Mouse (Mus musculus): ENCODE measurements around the gene Ubald2. TPM values are rescaled to one million over a fixed set of nuclear protein-coding genes. Genes with fewer than 3 reads are reported as not detected.
A peak's percentile ranks its signal among the peaks of the same experiment; 100 is the strongest.

Ubald2 gene
- total and polyA plus RNA-seq, 2 experiments, result 16.6 to 45.7 TPM

DNA sequence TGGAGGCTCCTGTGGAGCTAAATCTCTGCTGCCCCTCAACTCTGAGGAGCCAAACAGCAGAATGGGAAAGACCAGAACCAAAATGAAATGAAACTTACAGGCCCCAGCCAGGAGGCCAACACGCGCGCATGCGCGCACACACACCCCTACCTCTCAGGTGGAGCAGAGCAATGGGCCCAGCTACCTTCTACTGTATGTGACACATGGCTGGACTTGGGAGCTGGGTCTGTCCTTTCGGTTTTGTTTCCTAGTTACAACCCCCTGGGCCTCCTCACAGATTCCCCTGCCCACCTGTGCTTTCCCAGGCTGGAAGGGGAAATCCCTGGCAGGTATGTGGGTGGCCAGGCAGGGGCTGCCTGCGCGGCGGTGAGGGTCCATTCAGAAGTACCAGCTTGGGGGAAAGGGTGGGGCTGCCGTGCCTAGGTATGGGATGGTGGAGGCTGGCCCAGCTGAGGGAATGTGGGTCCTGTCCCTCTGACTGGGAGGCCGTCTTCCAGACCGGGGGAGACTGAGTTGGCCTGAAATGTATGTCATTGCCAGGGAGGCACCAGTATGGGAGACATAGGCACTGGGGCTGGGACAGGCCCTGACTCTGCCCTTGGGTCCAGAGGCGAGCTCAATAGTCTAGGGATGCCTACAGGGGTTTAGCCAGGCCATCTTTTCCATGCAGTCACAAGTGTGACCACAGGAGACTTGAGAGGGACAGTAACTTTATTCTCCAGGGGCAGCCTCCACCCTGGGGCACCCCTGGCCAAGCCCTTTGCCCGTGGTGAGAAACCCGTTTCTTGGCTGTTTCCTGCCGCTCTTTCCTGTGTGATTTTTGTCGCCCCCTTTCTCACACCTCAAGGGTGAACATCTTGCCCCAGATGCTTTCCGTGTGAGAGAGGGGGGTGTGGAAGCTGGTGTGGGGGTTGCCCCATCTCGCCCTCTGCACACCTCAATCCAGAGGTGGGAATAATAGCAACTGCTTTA is 5.7 kb downstream of the Ubald2 start:
- Histone ChIP-seq H3K4me3 (ENCODE audit: insufficient read depth, low read depth, low read length) (no peak overlapping the region), H3K79me2 (ENCODE audit: control insufficient read depth, insufficient read depth, low read length) (no peaks in the 10 kb centered on the region), H3K4me1 (ENCODE audit: control insufficient read depth, insufficient read depth, low read length) (peaks cover 6% of the 10 kb centered on the region; the same call in 1 of the 2 replicates), H3K36me3 (ENCODE audit: control insufficient read depth, insufficient read depth, low read length) (peaks cover 3% of the 10 kb centered on the region; the same call in 1 of the 2 replicates), H3K27ac (replicated peaks; ENCODE audit: insufficient read depth, low read depth, low read length) (no peak overlapping the region), H3K27me3 (ENCODE audit: control insufficient read depth, insufficient read depth, low read length) (no peaks in the 10 kb centered on the region), H3K9ac (ENCODE audit: low read depth, low read length) (no peak overlapping the region)
- WGBS, result 87% methylated on average over 19 of the region's 19 CpGs
- no peak for TF ChIP-seq CTCF (IDR thresholded peaks at IDR 0.05; ENCODE audit: low read depth, low read length)
- TF ChIP-seq POLR2A (IDR thresholded peaks at IDR 0.05; ENCODE audit: extremely low read depth, insufficient read depth, low read length), result no peak
- DNase-seq (ENCODE audit: extremely low read depth, low read depth, low spot score), result no peak

DNA sequence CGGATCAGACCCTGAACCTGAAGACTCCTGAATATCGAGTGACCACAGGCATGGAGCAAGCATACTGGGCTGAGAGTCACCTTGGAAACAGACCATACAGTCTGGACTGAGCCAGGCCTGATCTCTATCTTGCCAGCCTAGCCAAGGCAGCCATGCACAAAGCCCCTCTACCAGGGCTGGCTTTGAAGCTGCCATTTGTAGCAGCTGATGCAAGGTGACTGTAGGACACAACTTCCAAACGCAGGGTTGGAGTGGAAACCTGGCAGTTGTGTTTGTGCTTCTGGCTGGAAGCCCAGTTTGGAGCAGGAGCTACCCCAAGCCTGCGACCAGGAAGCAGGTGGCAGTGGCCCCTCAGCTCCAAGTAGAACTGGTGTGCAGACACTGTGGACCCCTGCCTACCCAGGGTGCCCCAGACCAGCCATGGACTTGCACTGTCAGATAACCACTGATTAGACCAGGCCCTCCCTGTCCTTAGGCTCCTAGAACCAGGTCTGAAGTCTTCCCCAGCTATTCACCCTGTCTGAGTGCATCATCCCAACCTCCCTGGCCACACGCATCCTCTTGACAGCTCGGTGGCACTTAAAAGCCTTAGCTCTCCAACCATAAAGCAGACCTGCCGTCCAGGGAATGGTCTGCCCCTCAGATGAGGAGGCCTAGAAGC is 6.6 kb downstream of the Ubald2 start:
- Histone ChIP-seq H3K9ac (ENCODE audit: low read depth, low read length) (no peak overlapping the region), H3K27ac (replicated peaks; ENCODE audit: insufficient read depth, low read depth, low read length) (no peak overlapping the region), H3K4me3 (ENCODE audit: insufficient read depth, low read depth, low read length) (no peak overlapping the region), H3K27me3 (ENCODE audit: control insufficient read depth, insufficient read depth, low read length) (no peaks in the 10 kb centered on the region), H3K4me1 (ENCODE audit: control insufficient read depth, insufficient read depth, low read length) (no peaks in the 10 kb centered on the region; the same call in 1 of the 2 replicates), H3K36me3 (ENCODE audit: control insufficient read depth, insufficient read depth, low read length) (peaks cover 3% of the 10 kb centered on the region; the same call in 1 of the 2 replicates), H3K79me2 (ENCODE audit: control insufficient read depth, insufficient read depth, low read length) (no peaks in the 10 kb centered on the region)
- peak; percentile 27 for DNase-seq (ENCODE audit: extremely low read depth, low read depth, low spot score)
- 55% methylated on average over 7 of the region's 7 CpGs for WGBS
- TF ChIP-seq POLR2A (IDR thresholded peaks at IDR 0.05; ENCODE audit: extremely low read depth, insufficient read depth, low read length) (no peak), CTCF (IDR thresholded peaks at IDR 0.05; ENCODE audit: low read depth, low read length) (no peak)

- Histone ChIP-seq H3K27me3 (ENCODE audit: control insufficient read depth, insufficient read depth, low read length) (no peaks in the 10 kb centered on the region), H3K9ac (ENCODE audit: low read depth, low read length) (no peak overlapping the region), H3K79me2 (ENCODE audit: control insufficient read depth, insufficient read depth, low read length) (no peaks in the 10 kb centered on the region), H3K4me3 (ENCODE audit: insufficient read depth, low read depth, low read length) (no peak overlapping the region), H3K36me3 (ENCODE audit: control insufficient read depth, insufficient read depth, low read length) (0 out of 2 replicates have a peak, but pooled peaks cover 1% of the 10 kb centered on the region), H3K4me1 (ENCODE audit: control insufficient read depth, insufficient read depth, low read length) (peaks cover 3% of the 10 kb centered on the region; the same call in 1 of the 2 replicates), H3K27ac (replicated peaks; ENCODE audit: insufficient read depth, low read depth, low read length) (no peak overlapping the region)
- DNase-seq (ENCODE audit: extremely low read depth, low read depth, low spot score), result no peak
- TF ChIP-seq CTCF (IDR thresholded peaks at IDR 0.05; ENCODE audit: low read depth, low read length) (no peak), POLR2A (IDR thresholded peaks at IDR 0.05; ENCODE audit: extremely low read depth, insufficient read depth, low read length) (no peak)
- WGBS, result 78% methylated on average over 15 of the region's 15 CpGs
Observed at GRCm38 (mm10) chr11:116442129-116442866, 8.4 kb downstream of the Ubald2 start.

- Histone ChIP-seq H3K27ac (replicated peaks; ENCODE audit: insufficient read depth, low read depth, low read length) (no peak overlapping the region), H3K4me1 (ENCODE audit: control insufficient read depth, insufficient read depth, low read length) (peaks cover 3% of the 10 kb centered on the region; the same call in 1 of the 2 replicates), H3K4me3 (ENCODE audit: insufficient read depth, low read depth, low read length) (no peak overlapping the region), H3K9ac (ENCODE audit: low read depth, low read length) (no peak overlapping the region), H3K36me3 (ENCODE audit: control insufficient read depth, insufficient read depth, low read length) (no peaks in the 10 kb centered on the region), H3K27me3 (ENCODE audit: control insufficient read depth, insufficient read depth, low read length) (no peaks in the 10 kb centered on the region; the same call in none of the 2 replicates), H3K79me2 (ENCODE audit: control insufficient read depth, insufficient read depth, low read length) (no peaks in the 10 kb centered on the region)
- no peak for DNase-seq (ENCODE audit: extremely low read depth, low read depth, low spot score)
- 80% methylated on average over 6 of the region's 6 CpGs for WGBS
- TF ChIP-seq POLR2A (IDR thresholded peaks at IDR 0.05; ENCODE audit: extremely low read depth, insufficient read depth, low read length) (no peak), CTCF (IDR thresholded peaks at IDR 0.05; ENCODE audit: low read depth, low read length) (no peak)
Observed at GRCm38 (mm10) chr11:116442867-116443177, 8.9 kb downstream of the Ubald2 start.

DNA sequence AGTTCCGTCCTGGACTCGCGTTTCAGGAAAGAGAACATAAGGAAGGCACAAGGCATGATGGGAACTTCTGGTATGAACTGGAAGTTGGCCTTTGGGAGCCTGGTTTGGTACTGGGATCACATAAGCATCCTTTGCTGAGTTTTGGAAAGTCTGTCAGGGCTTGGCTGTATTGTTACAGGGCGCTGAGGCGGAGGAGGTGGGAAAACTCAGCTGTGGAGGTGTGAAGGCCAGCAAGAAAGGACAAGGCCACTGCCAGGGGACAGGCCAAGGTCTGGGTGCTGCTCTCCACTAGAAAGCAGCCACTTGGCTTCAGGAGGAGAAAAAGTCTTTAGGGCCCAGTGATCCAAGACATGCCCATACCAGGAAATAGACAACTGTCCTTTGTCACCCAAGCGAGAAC is 9.4 kb downstream of the Ubald2 start:
- no peak overlapping the region for H3K9ac ChIP-seq (ENCODE audit: low read depth, low read length)
- TF ChIP-seq POLR2A (IDR thresholded peaks at IDR 0.05; ENCODE audit: extremely low read depth, insufficient read depth, low read length) (no peak), CTCF (IDR thresholded peaks at IDR 0.05; ENCODE audit: low read depth, low read length) (no peak)
- H3K27me3 ChIP-seq (ENCODE audit: control insufficient read depth, insufficient read depth, low read length), result no peaks in the 10 kb centered on the region; the same call in none of the 2 replicates
- WGBS, result 93% methylated on average over 6 of the region's 6 CpGs
- H3K4me1 ChIP-seq (ENCODE audit: control insufficient read depth, insufficient read depth, low read length), result peaks cover 3% of the 10 kb centered on the region; the same call in 1 of the 2 replicates
- no peak overlapping the region for H3K27ac ChIP-seq (replicated peaks; ENCODE audit: insufficient read depth, low read depth, low read length)
- no peak overlapping the region for H3K4me3 ChIP-seq (ENCODE audit: insufficient read depth, low read depth, low read length)
- no peak for DNase-seq (ENCODE audit: extremely low read depth, low read depth, low spot score)
- no peaks in the 10 kb centered on the region for H3K36me3 ChIP-seq (ENCODE audit: control insufficient read depth, insufficient read depth, low read length)
- no peaks in the 10 kb centered on the region for H3K79me2 ChIP-seq (ENCODE audit: control insufficient read depth, insufficient read depth, low read length)
